Mouse (Mus musculus): ENCODE results near the gene Lck. TPM values are rescaled to one million over a fixed set of nuclear protein-coding genes. Genes with fewer than 3 reads are reported as not detected.
"Not testable (repeated sequence)": the region's sequence is repeated elsewhere in the genome, so short reads cannot be mapped to it uniquely, and the experiment has no call there.

The Lck gene
- total RNA-seq, 2 experiments from 2014 or later = not detected

DNA sequence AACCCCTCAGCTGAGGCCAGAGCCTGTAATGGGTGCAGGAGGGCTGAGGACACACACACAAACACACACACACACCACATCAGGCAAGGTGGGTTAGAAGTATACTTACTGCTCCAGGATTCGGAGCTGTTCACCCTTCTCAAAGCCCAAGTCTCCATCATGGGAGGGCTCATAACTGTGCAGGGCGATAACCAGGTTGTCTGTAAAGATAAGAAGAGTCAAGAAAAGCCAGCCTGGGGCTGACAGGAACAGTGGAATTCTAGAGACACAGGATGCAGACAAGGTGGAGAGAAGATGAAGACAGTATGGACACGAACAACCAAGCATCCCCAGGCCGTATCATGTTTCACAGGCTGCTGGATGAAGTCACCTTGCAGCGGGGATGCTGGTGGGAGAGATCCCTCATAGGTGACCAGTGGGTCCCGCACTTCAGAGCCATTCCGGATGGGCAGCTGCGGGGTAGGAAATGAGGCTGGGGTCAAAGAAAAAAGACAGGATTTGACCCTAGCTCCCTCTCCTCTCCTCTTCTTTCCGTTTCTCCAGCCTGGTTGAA is 16.1 kb downstream of the Lck start:
- Histone ChIP-seq H3K27ac (peak overlapping the region; percentile 80; the same call in 1 of the 2 replicates), H3K4me3 (peak overlapping the region; percentile 79)
- DNase-seq = no peak
- intact Hi-C loops (cut with DNase I) = no loop called here
- no peak for TF ChIP-seq CTCF (IDR thresholded peaks at IDR 0.05)

DNA sequence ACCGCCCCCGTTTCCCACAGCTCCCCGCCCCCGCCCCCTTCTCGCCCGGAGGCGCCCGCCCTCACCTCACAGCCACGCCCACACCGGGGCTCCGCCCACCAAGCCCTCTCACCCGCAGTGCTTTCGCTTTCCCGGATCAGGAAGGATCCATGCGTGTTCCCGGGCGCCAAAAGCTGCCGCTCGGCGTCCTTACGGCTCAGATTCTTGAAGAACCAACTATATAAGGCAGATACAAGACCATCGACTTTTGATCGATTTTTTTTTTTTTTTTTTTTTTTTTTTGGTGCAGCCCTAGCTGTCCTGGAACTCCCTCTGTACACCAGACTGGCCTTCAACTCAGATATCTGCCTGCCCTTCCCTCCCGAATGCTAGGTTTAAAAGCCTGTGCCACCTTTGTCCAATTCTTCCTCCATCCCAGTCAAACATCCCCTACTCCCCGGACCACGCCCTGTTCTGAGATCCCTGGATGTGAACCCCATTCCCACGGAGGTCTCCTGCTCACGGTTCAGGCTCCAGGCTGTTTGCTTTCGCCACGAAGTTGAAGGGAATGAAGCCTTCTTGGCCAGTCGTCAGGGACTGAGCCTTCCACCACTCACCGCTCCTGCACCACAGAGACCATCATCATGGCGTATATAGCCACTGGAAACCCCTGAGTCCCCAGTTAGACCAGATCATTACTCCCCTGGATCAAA is 16.8 kb downstream of the Lck start:
- peak overlapping the region; percentile 80 for H3K27ac ChIP-seq
- DNase-seq = peak; percentile 93

DNA sequence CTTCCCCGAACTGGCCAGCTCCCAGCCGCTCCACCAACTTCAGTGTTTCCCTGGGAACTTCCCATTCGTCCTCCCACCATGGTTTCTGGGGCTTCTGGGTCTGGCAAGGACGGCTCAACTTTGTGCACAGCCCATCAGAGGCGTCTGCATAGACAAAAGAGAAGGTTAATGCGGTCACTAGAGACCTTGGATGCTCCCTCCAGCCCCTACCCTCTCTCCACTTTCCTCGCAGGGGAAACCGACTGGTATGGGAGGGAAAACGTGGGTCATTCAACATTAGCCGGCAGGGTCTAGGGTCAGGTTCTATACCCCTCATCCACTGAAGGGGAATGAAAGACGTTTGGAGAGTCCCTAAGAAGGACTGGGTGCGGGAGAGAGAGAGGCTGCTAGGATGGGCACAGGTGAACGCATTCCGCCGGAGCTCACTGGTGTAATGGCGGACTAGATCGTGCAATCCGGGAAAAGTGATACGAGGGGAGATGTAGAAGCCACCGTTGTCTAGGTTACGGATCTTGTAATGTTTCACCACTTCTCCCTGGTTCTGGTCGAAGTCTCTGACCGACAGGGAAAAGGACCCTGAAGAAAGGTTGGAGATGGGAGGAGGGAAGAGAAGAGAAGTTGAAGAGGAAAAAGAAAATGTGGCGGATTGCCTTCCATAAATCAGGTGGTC is 17.4 kb downstream of the Lck start:
- no peak for DNase-seq

More for the DNA sequence above, 16.8 kb downstream of the Lck start:
- TF ChIP-seq CTCF (IDR thresholded peaks at IDR 0.05) = no peak
- intact Hi-C loops (cut with DNase I) = no loop called here
- peak overlapping the region; percentile 79 for H3K4me3 ChIP-seq

DNA sequence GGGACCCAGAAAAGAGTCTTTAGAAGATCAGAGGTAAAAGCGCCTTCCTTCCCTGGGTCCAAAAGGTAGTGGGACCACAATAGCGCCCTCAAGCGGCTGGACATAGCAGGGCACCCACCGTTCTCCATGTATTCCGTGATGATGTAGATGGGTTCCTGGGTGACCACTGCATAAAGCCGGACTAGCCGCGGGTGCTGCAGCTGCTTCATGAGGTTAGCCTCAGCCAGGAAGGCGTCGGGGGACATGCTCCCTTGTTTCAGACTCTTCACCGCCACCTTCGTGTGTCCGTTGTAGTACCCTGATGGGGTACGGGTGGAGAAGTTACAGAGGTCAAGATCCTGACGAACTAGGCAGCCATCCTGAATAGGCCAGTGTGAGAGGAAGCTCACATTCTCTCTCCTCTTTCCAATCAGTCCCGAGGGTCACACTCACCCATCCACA is 18.0 kb downstream of the Lck start:
- TF ChIP-seq CTCF (IDR thresholded peaks at IDR 0.05) = peak; percentile 64
- peak; percentile 31 for DNase-seq
- Histone ChIP-seq H3K27ac (no peak overlapping the region), H3K4me3 (peak overlapping the region; percentile 79)
- intact Hi-C loops (cut with DNase I) = no loop called here

More for the DNA sequence above, 17.4 kb downstream of the Lck start:
- H3K4me3 ChIP-seq = peak overlapping the region; percentile 79
- intact Hi-C loops (cut with DNase I) = no loop called here
- H3K27ac ChIP-seq = peak overlapping the region; percentile 80
- TF ChIP-seq CTCF (IDR thresholded peaks at IDR 0.05) = no peak

DNA sequence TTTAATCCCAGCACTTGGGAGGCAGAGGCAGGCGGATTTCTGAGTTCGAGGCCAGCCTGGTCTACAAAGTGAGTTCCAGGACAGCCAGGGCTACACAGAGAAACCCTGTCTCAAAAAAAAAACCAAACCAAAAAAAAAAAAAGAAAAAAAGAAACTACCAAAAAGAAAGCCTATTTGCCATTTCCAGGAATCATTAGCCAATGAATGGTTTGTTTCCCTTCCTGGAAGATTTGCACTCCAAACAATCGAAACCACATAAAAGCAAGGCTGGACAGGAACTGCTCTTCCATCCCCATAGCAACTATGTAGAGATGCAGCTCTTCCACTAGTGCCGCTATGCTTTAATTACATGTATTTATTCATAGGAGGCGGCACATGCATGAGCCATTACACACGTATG is 18.9 kb downstream of the Lck start:
- H3K27ac ChIP-seq; H3K4me3 ChIP-seq; intact Hi-C loops (cut with DNase I); DNase-seq: not testable (repeated sequence)

DNA sequence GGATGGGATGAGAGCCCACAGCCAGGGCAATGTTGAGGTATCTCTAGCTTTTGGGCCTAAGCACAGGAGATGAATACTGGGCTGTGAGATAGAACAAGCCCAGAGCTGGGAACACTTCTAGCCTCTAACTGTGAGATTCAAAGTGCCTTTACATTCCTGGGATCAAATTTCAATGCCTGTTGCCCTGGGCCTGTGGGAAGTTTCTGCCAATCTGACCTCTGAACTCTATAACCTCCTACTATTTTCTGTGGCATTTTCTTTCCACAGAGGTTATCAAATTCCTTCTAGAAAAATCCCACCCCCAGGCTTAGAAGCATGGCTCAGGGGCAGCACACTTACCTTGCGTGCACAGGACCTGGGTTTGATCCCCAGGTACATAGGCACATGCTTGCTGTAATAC is 23.1 kb downstream of the Lck start:
- no peak for DNase-seq
- H3K27ac ChIP-seq = no peak overlapping the region
- no peak overlapping the region for H3K4me3 ChIP-seq
- intact Hi-C loops (cut with DNase I) = no loop called here
- TF ChIP-seq CTCF (IDR thresholded peaks at IDR 0.05) = no peak

DNA sequence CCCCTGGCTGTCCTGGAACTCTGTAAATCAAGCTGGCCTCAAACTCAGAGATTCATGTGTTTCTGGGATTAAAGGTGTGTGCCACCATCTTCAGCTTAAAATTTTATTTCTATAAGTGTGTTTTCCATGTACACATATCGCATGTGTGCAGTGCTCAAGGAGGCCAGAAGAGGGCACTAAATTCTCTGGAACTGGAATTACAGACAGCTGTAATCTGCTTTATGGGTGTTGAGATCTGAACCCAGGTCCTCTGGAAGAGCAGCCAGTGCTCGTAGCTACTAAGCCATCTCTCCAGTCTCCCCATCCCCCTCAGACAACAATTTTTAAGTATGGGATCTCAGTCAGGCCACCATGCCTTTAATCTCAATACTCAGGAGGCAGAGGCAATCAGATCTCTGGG is 24.1 kb downstream of the Lck start:
- DNase-seq = no peak
- intact Hi-C loops (cut with DNase I) = loop anchor here (2.0 kb wide), 1 partner anchor 59 kb away; no protein-coding TSS in a partner anchor
- H3K27ac ChIP-seq = no peak overlapping the region
- TF ChIP-seq CTCF (IDR thresholded peaks at IDR 0.05) = peak; percentile 58
- H3K4me3 ChIP-seq = no peak overlapping the region

DNA sequence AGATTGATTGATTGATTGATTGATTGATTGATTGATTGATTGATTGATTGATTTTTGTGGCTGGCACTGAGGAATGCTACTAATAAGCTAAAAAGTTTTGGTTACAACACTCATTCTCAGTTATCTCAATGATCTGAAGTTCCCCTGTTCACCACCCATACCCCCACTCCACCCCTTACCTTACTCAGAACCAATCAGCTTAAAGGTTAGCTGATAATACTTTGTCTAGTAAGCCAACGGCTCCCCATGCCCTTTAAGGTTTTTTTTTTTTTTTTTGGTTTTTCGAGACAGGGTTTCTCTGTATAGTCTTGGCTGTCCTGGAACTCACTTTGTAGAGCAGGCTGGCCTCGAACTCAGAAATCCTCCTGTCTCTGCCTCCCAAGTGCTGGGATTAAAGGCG is 25.8 kb downstream of the Lck start:
- DNase-seq, H3K27ac ChIP-seq, H3K4me3 ChIP-seq: not testable (repeated sequence)
- intact Hi-C loops (cut with DNase I) = loop anchor here (2.0 kb wide), 1 partner anchor 61 kb away; no protein-coding TSS in a partner anchor

DNA sequence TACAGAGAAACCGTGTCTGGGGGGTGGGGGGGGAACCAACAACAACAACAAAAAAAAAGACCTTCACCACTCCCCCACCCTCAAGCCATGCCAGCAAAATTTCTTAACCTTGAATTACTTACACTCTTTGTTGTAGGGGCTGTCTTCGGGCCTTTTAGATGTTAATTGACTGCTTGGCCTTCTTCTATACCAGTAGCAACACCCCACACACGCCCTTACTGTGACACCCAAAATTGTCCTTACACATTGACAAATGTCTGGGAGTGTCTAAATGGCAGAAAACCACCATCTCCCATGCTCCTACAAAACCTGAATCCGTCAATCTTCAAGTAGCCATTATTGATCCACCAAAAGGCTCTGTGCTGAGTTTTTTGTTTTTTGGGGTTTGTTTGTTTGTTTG is 29.3 kb downstream of the Lck start:
- TF ChIP-seq CTCF (IDR thresholded peaks at IDR 0.05) = no peak
- intact Hi-C loops (cut with DNase I) = no loop called here
- no peak for DNase-seq
- no peak overlapping the region for H3K27ac ChIP-seq
- no peak overlapping the region for H3K4me3 ChIP-seq

DNA sequence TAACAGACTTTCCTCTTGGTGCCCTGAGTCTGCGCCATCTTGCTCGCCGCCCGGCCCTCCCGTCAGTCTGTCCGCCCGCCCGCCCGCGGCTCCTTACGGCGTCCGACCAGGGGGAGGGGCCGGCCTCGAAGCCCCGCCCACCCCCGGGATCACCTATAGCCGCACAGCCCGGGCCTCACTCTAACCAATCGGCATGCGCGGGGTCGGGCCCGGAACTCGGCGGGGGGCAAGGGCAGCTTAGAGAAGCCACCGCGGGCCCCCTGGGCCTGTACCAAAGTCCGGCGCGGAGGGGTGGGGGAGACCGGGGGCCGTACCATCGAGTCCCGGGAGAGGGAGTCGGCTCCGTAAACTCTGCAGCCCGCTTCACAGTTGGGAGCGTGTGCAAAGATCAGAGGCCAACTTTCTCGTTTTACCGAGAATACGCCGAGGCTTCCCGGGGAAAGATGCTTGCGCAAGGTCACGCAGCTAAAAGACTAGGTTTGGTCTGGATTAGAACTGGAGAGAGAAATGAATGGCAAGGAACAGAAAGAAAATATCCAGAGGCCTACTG is 30.8 kb downstream of the Lck start, which contains the start of gene Hdac1:
TSS of gene Hdac1 (minus strand) at position 122 of the 550 bp plus-strand sequence.
- intact Hi-C loops (cut with DNase I) = no loop called here
- peak; percentile 99 for DNase-seq
- Histone ChIP-seq H3K4me3 (peak within 1 kb of the TSS; percentile 93), H3K27ac (peak within 1 kb of the TSS; percentile 91)
- peak; percentile 17; the same call in 1 of the 2 replicates for TF ChIP-seq CTCF (IDR thresholded peaks at IDR 0.05)

DNA sequence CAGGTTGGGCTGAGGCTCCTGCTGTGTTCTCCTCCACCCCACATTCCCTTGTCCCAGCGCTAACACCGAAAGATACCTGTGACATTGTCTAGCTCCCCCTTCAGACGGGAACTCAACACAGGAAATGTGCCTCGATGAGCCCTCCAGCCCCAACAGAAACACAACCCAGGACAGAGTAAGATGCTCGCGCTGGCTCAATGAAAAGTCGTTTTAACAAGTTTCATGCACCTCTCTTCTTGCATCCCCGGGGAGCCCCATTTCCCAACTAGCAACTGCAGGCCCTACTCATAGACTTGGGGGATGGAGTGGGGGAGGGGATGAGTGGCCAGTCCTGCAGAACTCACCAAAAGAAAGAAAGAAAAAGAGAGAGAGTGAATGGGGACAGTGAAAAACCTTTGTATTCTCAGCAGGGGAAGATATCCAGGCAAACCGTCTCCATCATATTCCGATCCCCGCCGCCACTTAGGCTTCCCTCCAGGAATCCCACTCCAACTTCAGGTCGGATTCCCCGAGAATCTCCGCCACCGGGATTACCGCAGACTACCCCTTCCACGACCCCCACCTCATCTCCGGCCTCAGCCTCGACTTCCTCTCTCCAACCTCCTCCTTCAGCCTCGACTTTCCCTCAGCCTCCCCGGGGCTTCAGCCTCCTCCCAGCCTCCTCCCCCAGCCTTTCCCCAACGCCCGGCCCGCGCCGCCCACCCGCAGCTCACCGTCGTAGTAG is 31.4 kb downstream of the Lck start:
- intact Hi-C loops (cut with DNase I) = loop anchor here (2.0 kb wide), 1 partner anchor 67 kb away; no protein-coding TSS in a partner anchor
- H3K4me3 ChIP-seq = peak overlapping the region; percentile 93
- H3K27ac ChIP-seq = peak overlapping the region; percentile 91
- no peak for DNase-seq
- TF ChIP-seq CTCF (IDR thresholded peaks at IDR 0.05) = peak; percentile 0; the same call in 1 of the 2 replicates

DNA sequence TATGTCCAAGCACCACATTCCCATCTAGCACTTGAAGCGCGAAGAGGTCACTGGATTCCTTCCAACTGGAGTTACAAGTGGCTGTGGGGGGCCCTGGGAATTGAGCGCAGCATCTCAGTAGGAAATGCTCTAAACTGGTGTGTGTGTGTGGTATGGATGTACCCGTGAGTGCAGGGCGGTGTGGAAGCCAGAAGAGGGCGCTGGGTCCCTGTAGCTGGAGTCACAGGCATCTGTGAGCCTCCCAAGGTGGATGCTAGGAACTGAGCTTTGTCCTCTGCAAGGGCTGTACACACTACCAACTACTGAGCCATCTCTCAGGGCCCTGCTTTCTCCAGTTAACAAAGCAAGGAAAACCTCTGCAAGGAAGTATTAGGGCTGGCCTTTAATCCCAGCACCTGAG is 33.4 kb downstream of the Lck start:
- peak; percentile 32; the same call in 1 of the 2 replicates for TF ChIP-seq CTCF (IDR thresholded peaks at IDR 0.05)
- Histone ChIP-seq H3K4me3 (no peak overlapping the region), H3K27ac (no peak overlapping the region)
- intact Hi-C loops (cut with DNase I) = loop anchor here (2.0 kb wide), 1 partner anchor 69 kb away; no protein-coding TSS in a partner anchor
- no peak for DNase-seq

DNA sequence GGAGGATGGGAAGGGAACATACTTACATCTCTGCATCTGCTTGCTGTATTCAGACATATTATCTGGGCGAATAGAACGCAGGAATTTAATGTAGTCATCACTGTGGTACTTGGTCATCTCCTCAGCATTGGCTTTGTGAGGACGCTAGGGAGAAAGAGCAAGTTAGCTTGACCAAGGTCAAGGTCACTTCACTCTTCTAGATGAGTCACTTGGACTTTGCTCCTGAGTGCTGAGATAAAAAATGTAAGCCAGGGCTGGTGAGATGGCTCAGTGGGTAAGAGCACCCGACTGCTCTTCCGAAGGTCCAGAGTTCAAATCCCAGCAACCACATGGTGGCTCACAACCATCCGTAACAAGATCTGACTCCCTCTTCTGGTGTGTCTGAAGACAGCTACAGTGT is 44.5 kb downstream of the Lck start:
- H3K4me3 ChIP-seq; DNase-seq; intact Hi-C loops (cut with DNase I); H3K27ac ChIP-seq: not testable (repeated sequence)

Data from gastrocnemius, adult 2 months (tissue).